Mouse (Mus musculus): ENCODE results near the gene Tinf2.

DNA sequence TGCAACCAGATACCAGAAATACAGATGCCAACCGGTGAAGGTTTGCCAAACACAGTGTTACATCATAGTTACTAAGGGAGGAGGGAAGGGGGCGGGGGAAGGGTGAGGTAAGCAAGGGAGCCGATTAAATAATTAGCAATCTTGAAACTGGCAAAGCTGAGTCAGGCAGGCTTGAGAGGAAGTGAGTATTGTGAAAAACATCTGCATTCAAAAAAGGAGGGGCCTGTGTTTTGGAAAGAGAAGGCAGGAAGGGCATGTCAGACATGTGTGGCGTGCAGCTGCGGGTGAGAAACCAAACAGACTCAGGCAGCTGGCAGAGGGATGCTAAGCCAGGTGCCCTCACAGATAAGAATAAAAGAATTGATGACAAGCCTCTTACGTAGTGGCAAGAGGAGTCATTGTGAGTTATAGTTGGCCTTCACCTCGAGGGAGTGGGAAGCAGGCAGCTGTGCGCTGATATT, 42.8 kb upstream of the Tinf2 start:
- TF ChIP-seq CTCF (IDR thresholded peaks at IDR 0.05; ENCODE audit: low read depth, low read length) (no peak), POLR2A (IDR thresholded peaks at IDR 0.05; ENCODE audit: extremely low read depth, insufficient read depth, low read length) (no peak)
